Mouse (Mus musculus): ENCODE measurements around the gene Aff3. TPM values are rescaled to one million over a fixed set of nuclear protein-coding genes. Genes with fewer than 3 reads are reported as not detected.
"Not testable (repeated sequence)": the region's sequence is repeated elsewhere in the genome, so short reads cannot be mapped to it uniquely, and the experiment has no call there.

The Aff3 gene
- polyA plus RNA-seq, 1 experiment from 2014 or later = 2.1 TPM

- 89% methylated on average over 12 of the region's 12 CpGs for WGBS
- not testable (repeated sequence) for H3K9me3 ChIP-seq; H3K4me3 ChIP-seq; ATAC-seq (ENCODE audit: extremely low read depth, insufficient number of reproducible peaks, low FRiP score, low TSS enrichment); H3K4me2 ChIP-seq; H3K4me1 ChIP-seq; H3K9ac ChIP-seq; H3K27ac ChIP-seq (replicated peaks); H3K27me3 ChIP-seq (replicated peaks); H3K36me3 ChIP-seq
These were observed 234.4 kb downstream of the Aff3 start for GRCm38 (mm10) chr1:38430311-38430710.

DNA sequence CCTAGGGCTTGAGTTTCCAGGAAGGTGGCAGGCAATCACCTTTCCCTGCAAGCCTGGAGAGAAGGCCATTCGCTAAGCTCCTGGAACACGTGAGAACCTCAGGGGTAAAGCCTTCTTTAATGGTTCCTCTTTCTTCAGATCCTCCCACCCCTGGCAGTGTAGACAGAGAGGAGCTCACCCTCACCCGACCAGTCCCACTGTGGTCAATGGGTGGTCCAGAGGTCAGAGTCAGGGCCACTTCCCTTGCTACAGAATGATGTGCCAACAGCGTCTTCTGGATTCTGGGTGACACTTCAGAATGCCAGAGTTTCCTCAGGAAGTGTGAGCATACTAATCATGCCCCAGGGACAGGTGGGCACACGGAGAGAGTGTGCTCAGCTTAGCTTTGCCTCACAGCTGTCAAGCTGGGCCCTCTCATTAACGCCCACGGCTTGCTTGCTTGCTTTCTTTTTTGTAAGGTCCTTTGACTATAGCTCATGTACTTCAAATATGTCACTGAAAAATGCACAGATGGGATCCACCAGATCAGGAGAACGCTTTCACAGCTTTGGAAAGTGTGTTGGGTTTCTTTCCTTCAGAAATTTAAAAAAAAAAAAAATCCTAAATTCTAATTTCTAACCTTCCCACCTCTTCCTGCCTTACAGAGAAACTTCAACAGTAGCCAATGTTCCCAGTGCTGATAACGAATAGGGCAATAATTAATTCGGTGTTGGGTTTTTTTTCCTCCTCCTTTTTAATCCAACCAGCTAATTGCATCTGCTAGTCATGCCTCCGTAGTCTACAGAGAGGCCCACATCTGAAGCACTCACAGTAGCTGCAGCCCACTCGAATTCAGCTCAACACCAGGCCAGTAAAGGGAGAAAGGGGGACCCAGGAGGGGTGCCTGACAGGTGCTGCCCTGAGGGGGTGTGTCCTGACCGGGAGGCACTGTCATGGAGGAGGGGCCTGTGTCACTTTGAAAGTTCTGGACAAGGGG lies 235.8 kb downstream of the Aff3 start:
- Histone ChIP-seq H3K4me3 (no peak overlapping the region), H3K9me3 (no peaks in the 10 kb centered on the region), H3K9ac (no peak overlapping the region), H3K27ac (replicated peaks) (no peak overlapping the region), H3K4me2 (no peak overlapping the region), H3K36me3 (no peaks in the 10 kb centered on the region), H3K4me1 (0 out of 2 replicates have a peak, but pooled peaks cover 3% of the 10 kb centered on the region), H3K27me3 (replicated peaks) (no peaks in the 10 kb centered on the region)
- 61% methylated on average over 13 of the region's 13 CpGs for WGBS
- ATAC-seq (ENCODE audit: extremely low read depth, insufficient number of reproducible peaks, low FRiP score, low TSS enrichment) = no peak

GRCm38 (mm10) chr1:38422921-38423320 lies 241.8 kb downstream of the Aff3 start:
- WGBS = 81% methylated on average over 6 of the region's 6 CpGs
- ATAC-seq (ENCODE audit: extremely low read depth, insufficient number of reproducible peaks, low FRiP score, low TSS enrichment) = no peak
- Histone ChIP-seq H3K27ac (replicated peaks) (no peak overlapping the region), H3K4me1 (peaks cover 9% of the 10 kb centered on the region), H3K36me3 (no peaks in the 10 kb centered on the region), H3K9ac (no peak overlapping the region), H3K4me2 (no peak overlapping the region), H3K9me3 (no peaks in the 10 kb centered on the region), H3K4me3 (no peak overlapping the region), H3K27me3 (replicated peaks) (no peaks in the 10 kb centered on the region)

DNA sequence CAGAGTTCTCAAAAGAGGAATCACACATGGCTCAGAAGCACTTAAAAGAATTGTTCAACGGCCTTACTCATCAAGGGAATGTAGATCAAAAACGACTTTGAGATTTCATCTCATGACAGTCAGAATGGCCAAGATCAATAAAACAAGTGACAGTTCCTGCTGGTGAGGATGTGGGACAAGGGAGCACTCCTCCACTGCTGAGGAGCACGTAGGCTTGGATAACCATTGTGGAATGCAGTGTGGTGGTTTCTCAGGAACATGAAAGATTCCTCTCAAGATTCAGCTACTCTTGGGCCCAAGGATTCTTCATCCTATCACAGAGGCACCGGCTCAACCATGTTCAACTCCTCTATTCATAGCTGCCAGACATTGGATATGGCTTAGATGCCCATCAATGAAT lies 245.4 kb downstream of the Aff3 start:
- H3K27me3 ChIP-seq (replicated peaks) = no peaks in the 10 kb centered on the region
- WGBS = 73% methylated on average over 4 of the region's 4 CpGs
- no peaks in the 10 kb centered on the region for H3K9me3 ChIP-seq
- H3K36me3 ChIP-seq = no peaks in the 10 kb centered on the region
- H3K4me3 ChIP-seq = no peak overlapping the region
- H3K27ac ChIP-seq (replicated peaks) = no peak overlapping the region
- H3K4me1 ChIP-seq = peaks cover 10% of the 10 kb centered on the region
- H3K4me2 ChIP-seq = no peak overlapping the region
- ATAC-seq (ENCODE audit: extremely low read depth, insufficient number of reproducible peaks, low FRiP score, low TSS enrichment) = no peak
- no peak overlapping the region for H3K9ac ChIP-seq

GRCm38 (mm10) chr1:38418181-38419032 lies 246.3 kb downstream of the Aff3 start:
- peaks cover 10% of the 10 kb centered on the region for H3K4me1 ChIP-seq
- WGBS = 75% methylated on average over 12 of the region's 12 CpGs

GRCm38 (mm10) chr1:38417196-38417595 lies 247.6 kb downstream of the Aff3 start:
- Histone ChIP-seq H3K9me3 (no peaks in the 10 kb centered on the region), H3K27me3 (replicated peaks) (no peaks in the 10 kb centered on the region), H3K4me1 (peaks cover 10% of the 10 kb centered on the region), H3K9ac (no peak overlapping the region), H3K36me3 (no peaks in the 10 kb centered on the region), H3K27ac (replicated peaks) (no peak overlapping the region), H3K4me3 (no peak overlapping the region), H3K4me2 (no peak overlapping the region)
- no peak for ATAC-seq (ENCODE audit: extremely low read depth, insufficient number of reproducible peaks, low FRiP score, low TSS enrichment)
- WGBS = 84% methylated on average over 12 of the region's 12 CpGs

More at GRCm38 (mm10) chr1:38418181-38419032, 246.3 kb downstream of the Aff3 start:
- no peak for ATAC-seq (ENCODE audit: extremely low read depth, insufficient number of reproducible peaks, low FRiP score, low TSS enrichment)
- H3K9ac ChIP-seq = no peak overlapping the region
- no peaks in the 10 kb centered on the region for H3K9me3 ChIP-seq
- H3K27ac ChIP-seq (replicated peaks) = peak overlapping the region; percentile 43
- no peaks in the 10 kb centered on the region for H3K27me3 ChIP-seq (replicated peaks)
- H3K4me2 ChIP-seq = no peak overlapping the region
- no peaks in the 10 kb centered on the region for H3K36me3 ChIP-seq
- H3K4me3 ChIP-seq = no peak overlapping the region

DNA sequence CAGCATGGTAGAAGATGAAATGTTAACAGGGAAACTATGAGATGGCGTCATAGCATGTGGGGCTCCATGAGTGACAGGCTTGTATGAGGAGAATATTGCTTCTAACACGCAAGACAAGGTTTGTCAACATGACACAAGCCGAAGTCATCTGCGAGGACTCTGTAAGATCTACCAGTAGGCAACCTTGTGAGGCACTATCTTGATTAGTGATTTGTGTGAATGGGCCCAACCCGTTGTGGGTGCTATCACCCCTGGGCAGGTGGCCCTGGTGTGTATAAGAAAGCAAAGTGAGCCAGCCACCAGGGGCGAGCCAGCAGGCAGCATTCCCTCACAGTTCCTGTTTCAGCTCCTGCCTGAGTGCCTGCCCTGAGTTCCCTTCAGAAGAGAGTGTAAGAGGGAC lies 249.2 kb downstream of the Aff3 start:
- Histone ChIP-seq H3K4me2 (no peak overlapping the region), H3K4me1 (peaks cover 20% of the 10 kb centered on the region), H3K9me3 (no peaks in the 10 kb centered on the region), H3K36me3 (no peaks in the 10 kb centered on the region), H3K9ac (no peak overlapping the region), H3K4me3 (no peak overlapping the region), H3K27ac (replicated peaks) (no peak overlapping the region), H3K27me3 (replicated peaks) (no peaks in the 10 kb centered on the region)
- ATAC-seq (ENCODE audit: extremely low read depth, insufficient number of reproducible peaks, low FRiP score, low TSS enrichment) = no peak
- 80% methylated on average over 6 of the region's 6 CpGs for WGBS

- no peaks in the 10 kb centered on the region for H3K9me3 ChIP-seq
- no peaks in the 10 kb centered on the region for H3K27me3 ChIP-seq (replicated peaks)
- H3K27ac ChIP-seq (replicated peaks) = no peak overlapping the region
- H3K4me2 ChIP-seq = no peak overlapping the region
- 30% methylated on average over 4 of the region's 4 CpGs for whole genome bisulfite sequencing
- no peaks in the 10 kb centered on the region for H3K36me3 ChIP-seq
- ATAC-seq (ENCODE audit: extremely low read depth, insufficient number of reproducible peaks, low FRiP score, low TSS enrichment) = no peak
- no peak overlapping the region for H3K9ac ChIP-seq
- no peak overlapping the region for H3K4me3 ChIP-seq
- H3K4me1 ChIP-seq = peaks cover 22% of the 10 kb centered on the region
These were observed 253.6 kb downstream of the Aff3 start for GRCm38 (mm10) chr1:38411106-38411505.

DNA sequence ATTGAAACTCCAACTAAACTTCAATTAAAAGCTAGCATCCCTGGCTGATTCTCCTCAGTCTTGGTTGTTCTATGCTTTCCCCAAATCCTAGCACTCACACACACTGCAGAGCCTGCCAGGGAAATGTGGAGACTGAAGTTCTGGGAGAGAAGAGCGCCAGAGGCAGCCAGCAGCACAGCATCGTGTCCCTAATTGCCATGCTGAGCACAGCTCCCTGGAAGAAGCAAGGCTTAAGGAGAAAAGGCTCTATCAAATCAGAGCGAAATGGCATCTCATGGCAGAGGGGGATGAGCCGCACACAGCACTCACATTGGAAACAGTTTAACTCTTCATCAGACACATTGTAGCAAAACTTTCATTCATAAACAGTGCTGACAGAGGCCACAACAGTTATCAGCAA lies 254.3 kb downstream of the Aff3 start:
- H3K4me3 ChIP-seq = no peak overlapping the region
- peaks cover 22% of the 10 kb centered on the region for H3K4me1 ChIP-seq
- WGBS = 44% methylated on average over 4 of the region's 4 CpGs
- no peak overlapping the region for H3K27ac ChIP-seq (replicated peaks)
- H3K9me3 ChIP-seq = no peaks in the 10 kb centered on the region
- no peaks in the 10 kb centered on the region for H3K27me3 ChIP-seq (replicated peaks)
- no peak for ATAC-seq (ENCODE audit: extremely low read depth, insufficient number of reproducible peaks, low FRiP score, low TSS enrichment)
- no peak overlapping the region for H3K4me2 ChIP-seq
- no peaks in the 10 kb centered on the region for H3K36me3 ChIP-seq
- no peak overlapping the region for H3K9ac ChIP-seq

GRCm38 (mm10) chr1:38408241-38408640 lies 256.5 kb downstream of the Aff3 start:
- H3K9me3 ChIP-seq = no peaks in the 10 kb centered on the region
- no peak overlapping the region for H3K4me3 ChIP-seq
- no peaks in the 10 kb centered on the region for H3K27me3 ChIP-seq (replicated peaks)
- no peak overlapping the region for H3K4me2 ChIP-seq
- WGBS = 68% methylated on average over 3 of the region's 3 CpGs
- no peak for ATAC-seq (ENCODE audit: extremely low read depth, insufficient number of reproducible peaks, low FRiP score, low TSS enrichment)
- no peaks in the 10 kb centered on the region for H3K36me3 ChIP-seq
- no peak overlapping the region for H3K9ac ChIP-seq
- H3K27ac ChIP-seq (replicated peaks) = no peak overlapping the region
- peaks cover 22% of the 10 kb centered on the region for H3K4me1 ChIP-seq

GRCm38 (mm10) chr1:38403781-38404180 lies 261.0 kb downstream of the Aff3 start:
- H3K27me3 ChIP-seq (replicated peaks) = no peaks in the 10 kb centered on the region
- WGBS = 85% methylated on average over 5 of the region's 5 CpGs
- H3K4me1 ChIP-seq = peaks cover 17% of the 10 kb centered on the region
- no peak overlapping the region for H3K4me3 ChIP-seq
- no peak for ATAC-seq (ENCODE audit: extremely low read depth, insufficient number of reproducible peaks, low FRiP score, low TSS enrichment)
- H3K9me3 ChIP-seq = no peaks in the 10 kb centered on the region
- no peak overlapping the region for H3K4me2 ChIP-seq
- no peak overlapping the region for H3K27ac ChIP-seq (replicated peaks)
- H3K36me3 ChIP-seq = no peaks in the 10 kb centered on the region
- H3K9ac ChIP-seq = no peak overlapping the region
